In genomic region chr11:103675556-103675955, GRCm38 (mm10) we compare ENCODE assay signal across 9 mouse cellular contexts. TPM values are rescaled to one million over a fixed set of nuclear protein-coding genes. Genes with fewer than 3 reads are reported as not detected.
DNase-seq lines count a peak whose midpoint lies in the region.
"Had no signal": no experiment of that assay in that cellular context is flagged by ENCODE, and none has a peak within 500 bp of the region (broad histone marks: within the 10 kb centered on the region; RNA-seq: fewer than 3 reads in every experiment).

No protein-coding gene starts in this region.

- peak; percentile 25 for DNase-seq in adrenal gland, adult 2 months
- DNase-seq in adrenal gland, postnatal 4 days (ENCODE audit: low spot score in 2 of 2) = no peak
- peak; percentile 79 for DNase-seq in ES-CJ7 (ENCODE audit: low read depth, low spot score)
- peak; percentile 76 to 79 for DNase-seq in cerebellum, adult 18-20 months
- peak; percentile 75 for DNase-seq in forelimb bud, embryonic 11.5 days (ENCODE audit: low read depth, low spot score)
- DNase-seq in kidney, postnatal 36 days = peak; percentile 59 to 73
- DNase-seq in lung, postnatal 10 days = peak; percentile 59
- peak; percentile 69 for DNase-seq in right cerebral cortex, postnatal 14 days

RNA-seq across cellular contexts. Expression of gene Gosr2, which starts 22.1 kb away (rescaled TPM):
- 100 to 1,000 TPM in 1 of 2 experiments, 10 to 100 TPM in 1; 82.7 to 101 TPM for total RNA-seq in adrenal gland, adult 2 months (2021)
- polyA plus RNA-seq in adrenal gland, adult 2 months (2012; rRNA removed) = 56.3 and 76.7 TPM in 2 replicates
- 10 to 100 TPM; 83.7 to 86.7 TPM for total RNA-seq in adrenal gland, postnatal 4 days (2021)

RNA-seq across cellular contexts. Expression of gene Rprml, which starts 26.2 kb away (rescaled TPM):
- under 1 TPM in 1 of 2 experiments, not detected in 1; 0.48 TPM for total RNA-seq in adrenal gland, adult 2 months (2021)
- polyA plus RNA-seq in adrenal gland, adult 2 months (2012; rRNA removed) = 1.1 and 1.2 TPM in 2 replicates
- under 1 TPM in 1 of 2 experiments, not detected in 1; 0.31 TPM for total RNA-seq in adrenal gland, postnatal 4 days (2021)
- polyA plus RNA-seq: liver, embryonic 16.5 days had no signal

RNA-seq across cellular contexts. Expression of gene Lyzl6, which starts 36.9 kb away (rescaled TPM):
- not detected for total RNA-seq in adrenal gland, adult 2 months (2021)
- polyA plus RNA-seq in adrenal gland, adult 2 months (2012; rRNA removed) = not detected in 2 replicates
- not detected for total RNA-seq in adrenal gland, postnatal 4 days (2021)
- polyA plus RNA-seq: liver, embryonic 16.5 days had no signal

RNA-seq across cellular contexts. Expression of gene Gm884, which starts 54.6 kb away (rescaled TPM):
- not detected for total RNA-seq in adrenal gland, adult 2 months (2021)
- not detected in 2 replicates for polyA plus RNA-seq in adrenal gland, adult 2 months (2012; rRNA removed)
- not detected for total RNA-seq in adrenal gland, postnatal 4 days (2021)
- polyA plus RNA-seq: liver, embryonic 16.5 days had no signal

Comparison
In these comparisons a context has a peak if more than half of its experiments do, and no peak if none do; other contexts are left out.
1. DNase-seq: peak in adrenal gland, adult 2 months (single experiment), ES-CJ7 (single experiment), cerebellum, adult 18-20 months (2 of 2), forelimb bud, embryonic 11.5 days (single experiment), kidney, postnatal 36 days (2 of 2), lung, postnatal 10 days (single experiment) and right cerebral cortex, postnatal 14 days (single experiment); none in adrenal gland, postnatal 4 days (0 of 2).